Mouse (Mus musculus): Measurements from ENCODE around the gene Tex264.

DNA sequence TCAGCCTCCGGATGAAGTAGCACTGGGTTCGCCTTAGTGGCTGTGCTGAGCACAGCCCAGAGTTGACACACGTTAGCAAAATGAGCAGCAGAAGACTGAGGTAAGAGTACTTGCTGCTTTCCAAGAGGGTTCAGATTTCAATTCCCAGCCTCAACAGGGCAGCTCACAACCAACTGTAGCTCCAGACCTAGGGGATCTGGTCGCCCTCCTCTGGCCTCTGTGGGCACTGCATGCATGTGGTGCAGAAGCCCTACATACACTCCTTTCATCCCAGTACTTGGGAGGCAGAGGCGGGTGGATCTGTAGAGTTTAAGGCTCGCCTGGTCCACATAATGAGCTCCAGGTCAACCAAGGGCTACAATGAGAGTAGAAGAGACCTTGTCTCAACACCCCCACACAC, 41.9 kb downstream of the Tex264 start:
- peak; percentile 18; the same call in 1 of the 2 replicates for TF ChIP-seq CTCF (IDR thresholded peaks at IDR 0.05; ENCODE audit: control insufficient read depth, insufficient read depth, insufficient replicate concordance, low read depth, low read length)
- no peak for TF ChIP-seq POLR2A (IDR thresholded peaks at IDR 0.05; ENCODE audit: control insufficient read depth, low read depth, low read length)
